Mouse (Mus musculus) MEL (cell line): ENCODE measurements around the gene Fbxo24. TPM values are rescaled to one million over a fixed set of nuclear protein-coding genes. Genes with fewer than 3 reads are reported as not detected.

Experiments used
- DNase-seq: peaks from one replicate; pipeline ENCODE4 v3.0.0; 2011; ENCODE audit warnings: low read depth, low spot score
- H3K27ac ChIP-seq: 2 replicates; pipeline ENCODE4 v1.5.1; 2012; ENCODE audit warnings: low read depth, mild to moderate bottlenecking, control low read depth, low read length, moderate library complexity; ENCODE audit not compliant: control insufficient read depth
- H3K27me3 ChIP-seq, 2 experiments: fragments of 150-350 bp in 1 of 2; sonication (generic) in 1 of 2; 2 replicates each; pipeline ENCODE4 v1.6.1; 2012; ENCODE audit warnings: low read length in 2 of 2, mild to moderate bottlenecking in 2 of 2, improper control_type of control experiment in 1 of 2, moderate library complexity in 1 of 2; ENCODE audit not compliant: insufficient read depth in 2 of 2, control insufficient read depth in 1 of 2
- H3K36me3 ChIP-seq, 2 experiments: 2 replicates each; pipeline ENCODE4 v1.6.1; 2012 to 2014; ENCODE audit warnings: low read length in 2 of 2, improper control_type of control experiment in 1 of 2, inconsistent platforms in 1 of 2, mild to moderate bottlenecking in 1 of 2; ENCODE audit not compliant: insufficient read depth in 2 of 2, control insufficient read depth in 1 of 2
- H3K4me1 ChIP-seq, 2 experiments: fragments of 150-350 bp in 1 of 2; sonication (generic) in 1 of 2; 2 replicates each; pipeline ENCODE4 v1.6.1; 2012; ENCODE audit warnings: low read length in 2 of 2, improper control_type of control experiment in 1 of 2, mild to moderate bottlenecking in 1 of 2; ENCODE audit not compliant: insufficient read depth in 2 of 2, control insufficient read depth in 1 of 2
- H3K4me3 ChIP-seq, 2 experiments: fragments of 150-350 bp in 1 of 2; sonication (generic) in 1 of 2; 2 replicates each; pipeline ENCODE4 v1.5.1; 2012; ENCODE audit warnings: low read depth in 2 of 2, low read length in 2 of 2, mild to moderate bottlenecking in 2 of 2, moderate library complexity in 2 of 2, control low read depth in 1 of 2, improper control_type of control experiment in 1 of 2; ENCODE audit not compliant: control insufficient read depth in 1 of 2, insufficient read depth in 1 of 2
- H3K79me2 ChIP-seq: 2 replicates; pipeline ENCODE4 v1.6.1; 2012; ENCODE audit warnings: mild to moderate bottlenecking, low read length, moderate library complexity; ENCODE audit not compliant: control insufficient read depth, poor library complexity, insufficient read depth
- H3K9ac ChIP-seq: 2 replicates; pipeline ENCODE4 v1.6.1; 2012; ENCODE audit warnings: low read depth, mild to moderate bottlenecking, control low read depth, low read length, moderate library complexity; ENCODE audit not compliant: control insufficient read depth, poor library complexity, severe bottlenecking
- H3K9me3 ChIP-seq: fragments of 150-350 bp; sonication (generic); replicated peaks from 2 replicates; pipeline ENCODE4 v1.6.1; 2012; ENCODE audit warnings: mild to moderate bottlenecking, low read length, improper control_type of control experiment, moderate library complexity; ENCODE audit not compliant: insufficient read depth
- CHD1 ChIP-seq: IDR thresholded peaks from 2 replicates; pipeline ENCODE4 v1.6.1; 2012; ENCODE audit warnings: low read depth, mild to moderate bottlenecking, inconsistent platforms, low read length, improper control_type of control experiment
- CTCF ChIP-seq, 3 experiments: IDR thresholded peaks in 2 of 3; conservative IDR thresholded peaks in 1 of 3; 2 replicates each; pipeline ENCODE4 v1.5.1; 2011 to 2012; ENCODE audit warnings: low read length in 3 of 3, low read depth in 2 of 3, mild to moderate bottlenecking in 2 of 3, improper control_type of control experiment in 1 of 3, inconsistent platforms in 1 of 3, mixed read lengths in 1 of 3, moderate library complexity in 1 of 3; ENCODE audit not compliant: control insufficient read depth in 1 of 3, insufficient read depth in 1 of 3, poor library complexity in 1 of 3, severe bottlenecking in 1 of 3
- EP300 ChIP-seq, 2 experiments: IDR thresholded peaks; 2 replicates each; pipeline ENCODE4 v1.6.1; 2011; ENCODE audit warnings: improper control_type of control experiment in 2 of 2, low read length in 2 of 2, low read depth in 1 of 2, mild to moderate bottlenecking in 1 of 2
- HCFC1 ChIP-seq: IDR thresholded peaks from 2 replicates; pipeline ENCODE4 v1.6.1; 2012; ENCODE audit warnings: low read depth, mild to moderate bottlenecking, inconsistent platforms, low read length, improper control_type of control experiment, moderate library complexity
- JUND ChIP-seq: IDR thresholded peaks from 2 replicates; pipeline ENCODE4 v1.6.1; 2011; ENCODE audit warnings: low read depth, mild to moderate bottlenecking, improper control_type of control experiment, low read length
- MAFK ChIP-seq: IDR thresholded peaks from 2 replicates; pipeline ENCODE4 v1.6.1; 2011; ENCODE audit warnings: low read depth, mild to moderate bottlenecking, low read length, improper control_type of control experiment, borderline replicate concordance
- MAX ChIP-seq: IDR thresholded peaks from 2 replicates; pipeline ENCODE4 v1.6.1; 2011; ENCODE audit warnings: low read length, improper control_type of control experiment
- MEF2A ChIP-seq: IDR thresholded peaks from 2 replicates; pipeline ENCODE4 v1.6.1; 2014; ENCODE audit warnings: low read depth, mild to moderate bottlenecking, inconsistent platforms, low read length, improper control_type of control experiment; ENCODE audit not compliant: poor library complexity, insufficient replicate concordance, severe bottlenecking; ENCODE audit errors: extremely low read depth
- MYB ChIP-seq: IDR thresholded peaks from 2 replicates; pipeline ENCODE4 v1.6.1; 2011; ENCODE audit warnings: mild to moderate bottlenecking, low read depth, low read length, improper control_type of control experiment
- POLR2A ChIP-seq, 2 experiments: IDR thresholded peaks; 2 replicates each; pipeline ENCODE4 v1.6.1; 2011 to 2012; ENCODE audit warnings: low read length in 2 of 2, mild to moderate bottlenecking in 2 of 2, control low read depth in 1 of 2, improper control_type of control experiment in 1 of 2, low read depth in 1 of 2, moderate library complexity in 1 of 2; ENCODE audit not compliant: control insufficient read depth in 1 of 2, insufficient read depth in 1 of 2, poor library complexity in 1 of 2
- POLR2AphosphoS2 ChIP-seq: IDR thresholded peaks from 2 replicates; pipeline ENCODE4 v1.6.1; 2011; ENCODE audit warnings: low read length, improper control_type of control experiment
- POLR2AphosphoS5 ChIP-seq: IDR thresholded peaks from 2 replicates; pipeline ENCODE4 v1.6.1; 2012; ENCODE audit warnings: low read depth, borderline replicate concordance, mild to moderate bottlenecking, inconsistent platforms, low read length, moderate library complexity, mixed read lengths
- RAD21 ChIP-seq: IDR thresholded peaks from 2 replicates; pipeline ENCODE4 v1.6.1; 2011; ENCODE audit warnings: mild to moderate bottlenecking, low read depth, low read length, improper control_type of control experiment
- RCOR1 ChIP-seq: IDR thresholded peaks from 2 replicates; pipeline ENCODE4 v1.6.1; 2012; ENCODE audit warnings: low read depth, mild to moderate bottlenecking, inconsistent platforms, low read length, improper control_type of control experiment
- SIN3A ChIP-seq: IDR thresholded peaks from 2 replicates; pipeline ENCODE4 v1.6.1; 2012; ENCODE audit warnings: low read length, improper control_type of control experiment, inconsistent platforms
- TAL1 ChIP-seq: IDR thresholded peaks from 2 replicates; pipeline ENCODE4 v1.6.1; 2012; ENCODE audit warnings: mild to moderate bottlenecking, inconsistent platforms, low read length, moderate library complexity, mixed read lengths
- TBP ChIP-seq: IDR thresholded peaks from 2 replicates; pipeline ENCODE4 v1.8.0; 2011; ENCODE audit warnings: low read depth, low read length, improper control_type of control experiment
- TCF12 ChIP-seq: IDR thresholded peaks from 2 replicates; pipeline ENCODE4 v1.6.1; 2014; ENCODE audit warnings: low read depth, mild to moderate bottlenecking, inconsistent platforms, low read length, improper control_type of control experiment, moderate library complexity
- UBTF ChIP-seq: IDR thresholded peaks from 2 replicates; pipeline ENCODE4 v1.6.1; 2012; ENCODE audit warnings: low read depth, mild to moderate bottlenecking, inconsistent platforms, low read length, improper control_type of control experiment, moderate library complexity, borderline replicate concordance; ENCODE audit not compliant: insufficient read depth
- USF2 ChIP-seq, 2 experiments: IDR thresholded peaks; 2 replicates each; pipeline ENCODE4 v1.6.1; 2011 to 2012; ENCODE audit warnings: improper control_type of control experiment in 2 of 2, low read length in 2 of 2, borderline replicate concordance in 1 of 2, inconsistent platforms in 1 of 2, low read depth in 1 of 2, mild to moderate bottlenecking in 1 of 2; ENCODE audit not compliant: insufficient read depth in 1 of 2
- ZC3H11A ChIP-seq: IDR thresholded peaks from 2 replicates; pipeline ENCODE4 v1.6.1; 2012; ENCODE audit warnings: low read depth, mild to moderate bottlenecking, inconsistent platforms, low read length, improper control_type of control experiment
- ZKSCAN1 ChIP-seq: IDR thresholded peaks from 2 replicates; pipeline ENCODE4 v1.6.1; 2012; ENCODE audit warnings: low read depth, mild to moderate bottlenecking, inconsistent platforms, low read length, improper control_type of control experiment, moderate library complexity
- ZMIZ1 ChIP-seq: IDR thresholded peaks from 2 replicates; pipeline ENCODE4 v1.6.1; 2012; ENCODE audit warnings: low read depth, mild to moderate bottlenecking, inconsistent platforms, low read length, improper control_type of control experiment, moderate library complexity
- polyA plus RNA-seq, 2 experiments: library from polyadenylated mRNA; stranded (reverse) in 1 of 2; unstranded in 1 of 2; fragments of >175 nt in 1 of 2; fragments of >200 nt in 1 of 2; gene quantifications; 2 replicates each; pipeline versions ENCODE4 v1.2.1 to v1.2.4; 2012; ENCODE audit warnings: low replicate concordance in 2 of 2, low read depth in 1 of 2; ENCODE audit not compliant: insufficient read length in 2 of 2, insufficient read depth in 1 of 2, missing spikeins in 1 of 2
- total RNA-seq: library from RNA; depleted of rRNA; stranded (reverse); fragments of 300-350 nt; gene quantifications from 2 replicates; pipeline ENCODE4 v1.2.3, GENCODE M21; 2012

The Fbxo24 gene
- total and polyA plus RNA-seq, 3 experiments = 0.42 to 0.46 TPM; not detected in 1

DNA sequence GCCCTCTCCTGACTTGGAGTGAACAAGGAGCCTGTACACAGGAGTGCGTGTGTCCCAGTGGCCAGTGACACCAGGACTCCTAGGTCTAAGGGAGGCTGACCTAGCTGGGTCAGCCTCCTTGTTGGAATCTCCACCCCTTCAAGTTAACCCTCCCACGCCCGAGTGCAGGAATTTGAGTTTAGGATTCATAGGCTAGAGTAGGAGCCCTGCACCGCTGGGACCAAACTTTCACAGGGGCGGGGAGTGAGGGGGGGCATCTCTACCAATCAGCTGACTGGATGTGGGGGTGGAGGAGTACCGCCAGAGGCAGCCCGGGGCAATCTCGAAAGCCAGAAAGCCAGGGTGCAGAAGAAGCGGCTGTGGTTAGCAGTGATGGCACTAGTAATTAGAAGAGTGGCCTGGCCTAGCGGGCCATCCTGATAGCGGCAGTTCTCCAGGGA is 16.9 kb upstream of the Fbxo24 start, which contains the start of gene Irs3:
TSS of gene Irs3 (minus strand) at position 63 of the 440 bp plus-strand sequence.
- H3K27ac ChIP-seq = no peak within 1 kb of the TSS
- no peaks in the 10 kb centered on the region for H3K9me3 ChIP-seq
- no peak within 1 kb of the TSS for H3K9ac ChIP-seq
- peaks cover 2 to 11% of the 10 kb centered on the region in 2 experiments for H3K4me1 ChIP-seq
- no peak for TF ChIP-seq ZC3H11A
- TF ChIP-seq TCF12 = no peak
- no peak for TF ChIP-seq CTCF (IDR thresholded peaks at IDR 0.05 in 2 of 3, conservative IDR thresholded peaks at IDR 0.05 in 1 of 3; ENCODE audit: control insufficient read depth in 1 of 3, insufficient read depth in 1 of 3, low read depth in 2 of 3, low read length in 3 of 3, poor library complexity in 1 of 3, severe bottlenecking in 1 of 3)
- no peak for TF ChIP-seq MEF2A
- TF ChIP-seq JUND = no peak
- no peak for TF ChIP-seq CHD1
- TF ChIP-seq MYB = no peak
- no peak for TF ChIP-seq ZKSCAN1
- no peak for TF ChIP-seq RCOR1
- TF ChIP-seq POLR2AphosphoS2 = no peak
- TF ChIP-seq TAL1 = no peak
- no peak for TF ChIP-seq HCFC1
- no peak for TF ChIP-seq TBP
- TF ChIP-seq MAFK = no peak
- H3K79me2 ChIP-seq = no peaks in the 10 kb centered on the region
- H3K4me3 ChIP-seq = no peak within 1 kb of the TSS
- H3K27me3 ChIP-seq = no peaks in the 10 kb centered on the region
- H3K36me3 ChIP-seq = peaks cover 2 to 11% of the 10 kb centered on the region in 2 experiments; a peak in 3 of 4 replicates
- no peak for DNase-seq

DNA sequence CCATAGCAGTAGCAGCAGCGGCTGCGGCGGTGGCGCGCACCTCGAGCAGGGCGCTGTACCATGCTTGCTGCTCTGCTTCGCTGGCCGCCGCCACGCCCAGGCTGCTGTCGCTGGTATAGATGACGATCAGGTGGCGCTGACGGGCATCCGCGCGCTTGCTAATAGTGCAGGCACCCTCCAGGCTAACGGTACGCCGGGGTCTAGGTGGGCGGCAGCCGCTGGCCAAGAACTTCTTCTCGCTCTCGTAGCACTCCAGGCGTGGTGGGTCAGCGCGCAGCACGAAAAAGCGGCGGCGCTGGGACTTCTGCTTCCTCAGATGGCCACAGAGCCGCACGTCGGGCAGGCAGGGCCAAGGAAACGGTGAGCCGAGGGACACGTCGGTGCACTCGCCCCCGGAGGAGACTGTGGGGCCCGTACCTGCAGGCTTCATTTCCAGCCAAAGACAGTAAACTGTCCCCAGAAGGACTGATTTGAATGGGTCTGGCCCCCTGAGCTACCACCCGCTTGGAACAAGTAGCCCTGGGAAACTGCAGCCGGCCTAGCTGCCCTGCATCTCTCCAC is 16.4 kb upstream of the Fbxo24 start:
- H3K9ac ChIP-seq = no peak overlapping the region
- peaks cover 2 to 11% of the 10 kb centered on the region in 2 experiments; a peak in 3 of 4 replicates for H3K36me3 ChIP-seq
- no peak overlapping the region for H3K4me3 ChIP-seq

DNA sequence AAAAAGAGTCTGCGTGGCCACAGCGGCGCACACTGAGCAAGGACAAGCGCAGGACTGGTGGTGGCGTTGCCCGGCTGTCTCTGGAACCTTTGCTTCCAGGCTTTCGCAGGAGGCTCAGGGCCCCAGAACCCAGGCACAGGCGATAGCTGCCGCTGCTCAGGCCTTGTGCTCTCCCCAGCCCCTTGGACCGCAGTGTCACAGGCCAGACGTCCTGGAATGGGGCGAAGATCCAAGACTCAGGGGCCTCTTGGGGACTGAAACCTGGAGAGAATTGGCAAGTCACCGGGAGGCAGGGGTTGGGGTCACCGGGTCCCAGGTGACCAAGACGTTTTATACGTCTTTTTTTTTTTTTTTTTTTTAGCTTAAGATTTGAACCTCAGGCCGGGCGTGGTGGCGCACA is 15.7 kb upstream of the Fbxo24 start:
- Histone ChIP-seq H3K27me3 (no peaks in the 10 kb centered on the region), H3K79me2 (no peaks in the 10 kb centered on the region), H3K9me3 (no peaks in the 10 kb centered on the region), H3K27ac (no peak overlapping the region), H3K9ac (no peak overlapping the region), H3K4me1 (peaks cover 2 to 11% of the 10 kb centered on the region in 2 experiments), H3K36me3 (peaks cover 2 to 11% of the 10 kb centered on the region in 2 experiments; a peak in 3 of 4 replicates), H3K4me3 (no peak overlapping the region)
- no peak for TF ChIP-seq CHD1
- TF ChIP-seq EP300 (IDR thresholded peaks at IDR 0.05; ENCODE audit: low read depth in 1 of 2, low read length in 2 of 2) = no peak
- TF ChIP-seq RAD21 = no peak
- TF ChIP-seq TCF12 = no peak
- no peak for TF ChIP-seq SIN3A
- no peak for TF ChIP-seq POLR2AphosphoS2
- no peak for TF ChIP-seq MAX
- TF ChIP-seq CTCF (IDR thresholded peaks at IDR 0.05 in 2 of 3, conservative IDR thresholded peaks at IDR 0.05 in 1 of 3; ENCODE audit: control insufficient read depth in 1 of 3, insufficient read depth in 1 of 3, low read depth in 2 of 3, low read length in 3 of 3, poor library complexity in 1 of 3, severe bottlenecking in 1 of 3) = no peak
- TF ChIP-seq POLR2AphosphoS5 = no peak
- TF ChIP-seq POLR2A (IDR thresholded peaks at IDR 0.05; ENCODE audit: control insufficient read depth in 1 of 2, insufficient read depth in 1 of 2, low read depth in 1 of 2, low read length in 2 of 2, poor library complexity in 1 of 2) = no peak
- TF ChIP-seq UBTF = no peak
- no peak for TF ChIP-seq TAL1
- no peak for TF ChIP-seq JUND
- TF ChIP-seq USF2 (IDR thresholded peaks at IDR 0.05; ENCODE audit: borderline replicate concordance in 1 of 2, insufficient read depth in 1 of 2, low read depth in 1 of 2, low read length in 2 of 2) = no peak
- DNase-seq = no peak

More for the DNA sequence above, 16.4 kb upstream of the Fbxo24 start:
- Histone ChIP-seq H3K79me2 (no peaks in the 10 kb centered on the region), H3K9me3 (no peaks in the 10 kb centered on the region), H3K4me1 (peaks cover 2 to 11% of the 10 kb centered on the region in 2 experiments), H3K27ac (no peak overlapping the region), H3K27me3 (no peaks in the 10 kb centered on the region)
- TF ChIP-seq ZMIZ1 = no peak
- DNase-seq = no peak
